Mouse (Mus musculus) left cerebral cortex, postnatal 14 days (tissue): ENCODE results near the gene Olfr747. TPM values are rescaled to one million over a fixed set of nuclear protein-coding genes. Genes with fewer than 3 reads are reported as not detected.
"Not testable (repeated sequence)": the region's sequence is repeated elsewhere in the genome, so short reads cannot be mapped to it uniquely, and the experiment has no call there.

Experiments
- DNase-seq, 2 experiments: peaks; one replicate each; pipeline ENCODE4 v3.0.0; 2021 to 2022; ENCODE audit warnings: low spot score in 2 of 2, mixed read lengths in 1 of 2
- intact Hi-C: fragments of 180-260 bp; cut with DNase I; formaldehyde crosslinking; loops from one replicate; pipeline ENCODE4 v1.15.1; 2025
- long read RNA-seq, 2 experiments: library from polyadenylated mRNA; stranded (forward); transcript quantifications; one replicate each; pipeline ENCODE4 v2.0.0; 2021
- total RNA-seq, 2 experiments: library from RNA; stranded (reverse); gene quantifications; 2 replicates each; pipeline ENCODE4 v1.2.3; 2021

Olfr747 gene
- not detected for total RNA-seq
- long read RNA-seq, experiment 1 = 0 reads
- long read RNA-seq, experiment 2 = 0 reads

- intact Hi-C loops = no loop called here
- DNase-seq = no peak
Observed at GRCm38 (mm10) chr14:50693106-50693505, at the start of gene Olfr747. Olfr747 (minus strand) TSS chr14:50693206.

- no peak for DNase-seq
- intact Hi-C loops = no loop called here
Observed at GRCm38 (mm10) chr14:50741584-50741983, 48.6 kb upstream of the Olfr747 start.

GRCm38 (mm10) chr14:50740334-50740733 is 47.3 kb upstream of the Olfr747 start:
- no peak for DNase-seq
- intact Hi-C loops = no loop called here

GRCm38 (mm10) chr14:50722371-50722770 is 29.4 kb upstream of the Olfr747 start:
- intact Hi-C loops, DNase-seq: not testable (repeated sequence)

GRCm38 (mm10) chr14:50719875-50720274 is 26.9 kb upstream of the Olfr747 start:
- not testable (repeated sequence) for DNase-seq

GRCm38 (mm10) chr14:50707073-50707472 is 14.1 kb upstream of the Olfr747 start, which contains the start of gene Olfr748:
Olfr748 (plus strand) TSS chr14:50707373.
- intact Hi-C loops = no loop called here
- no peak for DNase-seq

More at GRCm38 (mm10) chr14:50719875-50720274, 26.9 kb upstream of the Olfr747 start:
- intact Hi-C loops = not testable (repeated sequence)

- no peak for DNase-seq
- intact Hi-C loops = no loop called here
Observed at GRCm38 (mm10) chr14:50646783-50647182, 46.2 kb downstream of the Olfr747 start, which contains the start of gene Olfr746. Olfr746 (plus strand) TSS chr14:50647083.

GRCm38 (mm10) chr14:50639088-50639487 is 53.9 kb downstream of the Olfr747 start, which contains the start of gene Olfr745:
Olfr745 (plus strand) TSS chr14:50639388.
- intact Hi-C loops = no loop called here

More at GRCm38 (mm10) chr14:50639088-50639487, 53.9 kb downstream of the Olfr747 start, which contains the start of gene Olfr745:
- DNase-seq = no peak

Other genes with a start within 250 kb of the Olfr747 start
- not detected for gene Olfr740, start 247.7 kb downstream of the Olfr747 start, total RNA-seq
- gene Olfr741, start 220.5 kb downstream of the Olfr747 start, total RNA-seq = not detected
- not detected for gene Olfr742, start 189.6 kb downstream of the Olfr747 start, total RNA-seq
- gene Olfr743, start 171.4 kb downstream of the Olfr747 start, total RNA-seq = not detected
- not detected for gene Olfr744, start 78.3 kb downstream of the Olfr747 start, total RNA-seq
- gene Olfr745, start 53.8 kb downstream of the Olfr747 start, total RNA-seq = not detected
- gene Olfr746, start 46.1 kb downstream of the Olfr747 start, total RNA-seq = not detected
- not detected for gene Olfr748, start 14.2 kb upstream of the Olfr747 start, total RNA-seq
- not detected for gene Olfr749, start 51.9 kb upstream of the Olfr747 start, total RNA-seq
- 10 to 100 TPM; 64.7 to 68.3 TPM for gene Ttc5, start 92.3 kb upstream of the Olfr747 start, total RNA-seq
- not detected for gene Ccnb1ip1, start 114.5 kb upstream of the Olfr747 start, total RNA-seq
- gene Parp2, start 114.6 kb upstream of the Olfr747 start, total RNA-seq = 10 to 100 TPM; 25.5 to 29.8 TPM
- 1 to 10 TPM; 2.2 to 2.6 TPM for gene Tep1, start 177.4 kb upstream of the Olfr747 start, total RNA-seq
- gene Klhl33, start 204.3 kb upstream of the Olfr747 start, total RNA-seq = 1 to 10 TPM; 2.0 to 2.9 TPM
- gene Osgep, start 231.7 kb upstream of the Olfr747 start, total RNA-seq = 10 to 100 TPM; 35.1 to 39.7 TPM
- gene Apex1, start 231.8 kb upstream of the Olfr747 start, total RNA-seq = 10 to 100 TPM; 57.7 to 61.1 TPM
- gene Pip4p1, start 237.7 kb upstream of the Olfr747 start, total RNA-seq = 10 to 100 TPM; 87.3 to 98.4 TPM
- 10 to 100 TPM; 13.7 to 15.2 TPM for gene Pnp, start 237.9 kb upstream of the Olfr747 start, total RNA-seq